Mouse (Mus musculus) midbrain, embryonic 10.5 days (tissue): Measurements from ENCODE around the gene Ywhag. TPM values are rescaled to one million over a fixed set of nuclear protein-coding genes. Genes with fewer than 3 reads are reported as not detected.
A peak's percentile ranks its signal among the peaks of the same experiment; 100 is the strongest.

ENCODE experiments used
- DNase-seq: peaks from one replicate; pipeline ENCODE4 v3.0.0-alpha.2; 2017; ENCODE audit warnings: low spot score
- H3K27ac ChIP-seq: fragments of 300-500 bp; sonication (generic); replicated peaks from 2 replicates; pipeline ENCODE4 v1.5.1; 2016; ENCODE audit warnings: mild to moderate bottlenecking
- H3K27me3 ChIP-seq: fragments of 300-500 bp; sonication (generic); 2 replicates; pipeline ENCODE4 v1.6.1; 2016; ENCODE audit warnings: low read depth, mild to moderate bottlenecking; ENCODE audit not compliant: poor library complexity, severe bottlenecking
- H3K36me3 ChIP-seq: fragments of 300-500 bp; sonication (generic); 2 replicates; pipeline ENCODE4 v1.6.1; 2016; ENCODE audit warnings: mild to moderate bottlenecking, moderate library complexity
- H3K4me1 ChIP-seq: fragments of 300-500 bp; sonication (generic); 2 replicates; pipeline ENCODE4 v1.6.1; 2016
- H3K4me3 ChIP-seq: fragments of 300-500 bp; sonication (generic); 2 replicates; pipeline ENCODE4 v1.5.1; 2016; ENCODE audit warnings: mild to moderate bottlenecking, moderate library complexity
- H3K9me3 ChIP-seq: fragments of 300-500 bp; sonication (generic); replicated peaks from 2 replicates; pipeline ENCODE4 v1.6.1; 2016; ENCODE audit warnings: mild to moderate bottlenecking
- WGBS: fragments of 180-500 bp; shearing (Covaris S2); methylation state at CpG from one replicate; pipeline ENCODE4 v1.1.7; 2016; 5-methylcytosine and 5-hydroxymethylcytosine counted together
- polyA plus RNA-seq: library from polyadenylated mRNA; unstranded; fragments of >200 nt; fragmentation: Nextera tagmentation; extraction: Ambion mirVana; gene quantifications from 2 replicates; pipeline ENCODE4 v1.2.1, GENCODE M21; 2016

Ywhag gene
- polyA plus RNA-seq, 1 experiment from 2014 or later: 270 TPM

GRCm38 (mm10) chr5:135868653-135869052 lies 65.8 kb downstream of the Ywhag start:
- H3K27me3 ChIP-seq: peaks cover 98% of the 10 kb centered on the region
- no peak overlapping the region for H3K27ac ChIP-seq
- peak; percentile 28 for DNase-seq
- H3K4me1 ChIP-seq: peaks cover 28% of the 10 kb centered on the region
- WGBS: 1% methylated on average over 27 of the region's 27 CpGs
- peak overlapping the region; percentile 59 for H3K4me3 ChIP-seq
- no peaks in the 10 kb centered on the region for H3K9me3 ChIP-seq
- no peaks in the 10 kb centered on the region for H3K36me3 ChIP-seq

GRCm38 (mm10) chr5:135867637-135868593 lies 66.5 kb downstream of the Ywhag start:
- Histone ChIP-seq H3K36me3 (no peaks in the 10 kb centered on the region), H3K4me3 (peak overlapping the region; percentile 59), H3K9me3 (no peaks in the 10 kb centered on the region), H3K4me1 (peaks cover 22% of the 10 kb centered on the region), H3K27me3 (peaks cover 94% of the 10 kb centered on the region), H3K27ac (peak overlapping the region; percentile 81)
- peak; percentile 52 for DNase-seq
- 1% methylated on average over 87 of the region's 89 CpGs for WGBS

GRCm38 (mm10) chr5:135866662-135867061 lies 67.8 kb downstream of the Ywhag start:
- peaks cover 94% of the 10 kb centered on the region for H3K27me3 ChIP-seq

More at GRCm38 (mm10) chr5:135866662-135867061, 67.8 kb downstream of the Ywhag start:
- WGBS: 41% methylated on average over 8 of the region's 8 CpGs
- H3K4me3 ChIP-seq: no peak overlapping the region
- H3K36me3 ChIP-seq: no peaks in the 10 kb centered on the region
- no peak for DNase-seq
- no peaks in the 10 kb centered on the region for H3K9me3 ChIP-seq
- H3K27ac ChIP-seq: no peak overlapping the region
- peaks cover 20% of the 10 kb centered on the region for H3K4me1 ChIP-seq

Other genes with a start within 250 kb of the Ywhag start
- 64.1 and 65.9 TPM in 2 replicates for gene Tmem120a, start 190.2 kb downstream of the Ywhag start, polyA plus RNA-seq
- 0.41 TPM in 1 of 2 replicates, not detected in the other for gene Styxl1, start 156.2 kb downstream of the Ywhag start, polyA plus RNA-seq
- 616 and 619 TPM in 2 replicates for gene Mdh2, start 156.1 kb downstream of the Ywhag start, polyA plus RNA-seq
- 14.0 and 26.1 TPM in 2 replicates for gene Srrm3, start 127.7 kb downstream of the Ywhag start, polyA plus RNA-seq
- 7.8 and 8.5 TPM in 2 replicates for gene Hspb1, start 46.7 kb downstream of the Ywhag start, polyA plus RNA-seq
- gene Ssc4d, start 39.9 kb upstream of the Ywhag start, polyA plus RNA-seq: 1.7 TPM in 2 replicates
- gene Zp3, start 45.5 kb upstream of the Ywhag start, polyA plus RNA-seq: 0.10 TPM in 1 of 2 replicates, not detected in the other
- 36.3 and 39.6 TPM in 2 replicates for gene Dtx2, start 60.2 kb upstream of the Ywhag start, polyA plus RNA-seq
- 0.10 TPM in 1 of 2 replicates, not detected in the other for gene Upk3b, start 103.9 kb upstream of the Ywhag start, polyA plus RNA-seq
- gene Upk3bl, start 119.9 kb upstream of the Ywhag start, polyA plus RNA-seq: 0.50 and 0.72 TPM in 2 replicates
- gene Rasa4, start 149.3 kb upstream of the Ywhag start, polyA plus RNA-seq: 3.6 and 6.3 TPM in 2 replicates
- gene Polr2j, start 182.0 kb upstream of the Ywhag start, polyA plus RNA-seq: 286 and 311 TPM in 2 replicates
- gene Lrwd1, start 201.5 kb upstream of the Ywhag start, polyA plus RNA-seq: 56.9 and 59.0 TPM in 2 replicates
- 27.1 and 27.5 TPM in 2 replicates for gene Alkbh4, start 201.5 kb upstream of the Ywhag start, polyA plus RNA-seq
- gene Orai2, start 236.1 kb upstream of the Ywhag start, polyA plus RNA-seq: 8.0 and 10.8 TPM in 2 replicates